Mouse (Mus musculus) forebrain, embryonic 15.5 days (tissue): Measurements from ENCODE around the gene Gas2l3. TPM values are rescaled to one million over a fixed set of nuclear protein-coding genes. Genes with fewer than 3 reads are reported as not detected.

Experiments used
- ATAC-seq: fragments of 200-750 bp; cut with Nextera tagmentation; replicated peaks from 2 replicates; pipeline ENCODE4 v1.8.0; 2017; ENCODE audit warnings: mild to moderate bottlenecking, moderate TSS enrichment, moderate library complexity
- H3K27ac ChIP-seq: fragments of 300-500 bp; sonication (generic); replicated peaks from 2 replicates; pipeline ENCODE4 v1.5.1; 2015; ENCODE audit warnings: mild to moderate bottlenecking, inconsistent platforms
- H3K27me3 ChIP-seq: fragments of 300-500 bp; sonication (generic); 2 replicates; pipeline ENCODE4 v1.6.1; 2015; ENCODE audit warnings: inconsistent platforms
- H3K36me3 ChIP-seq: fragments of 300-500 bp; sonication (generic); 2 replicates; pipeline ENCODE4 v1.6.1; 2015; ENCODE audit warnings: mild to moderate bottlenecking, inconsistent platforms
- H3K4me1 ChIP-seq: fragments of 300-500 bp; sonication (generic); 2 replicates; pipeline ENCODE4 v1.6.1; 2015; ENCODE audit warnings: inconsistent platforms
- H3K4me2 ChIP-seq: fragments of 300-500 bp; sonication (generic); replicated peaks from 2 replicates; pipeline ENCODE4 v1.6.1; 2015; ENCODE audit warnings: mild to moderate bottlenecking, inconsistent platforms
- H3K4me3 ChIP-seq: fragments of 300-500 bp; sonication (generic); 2 replicates; pipeline ENCODE4 v1.5.1; 2015; ENCODE audit warnings: mild to moderate bottlenecking, inconsistent platforms
- H3K9ac ChIP-seq: fragments of 300-500 bp; sonication (generic); replicated peaks from 2 replicates; pipeline ENCODE4 v1.6.1; 2015; ENCODE audit warnings: mild to moderate bottlenecking, inconsistent platforms
- H3K9me3 ChIP-seq: fragments of 300-500 bp; sonication (generic); 2 replicates; pipeline ENCODE4 v1.6.1; 2016; ENCODE audit warnings: inconsistent platforms
- WGBS: fragments of 180-500 bp; shearing (Covaris S2); methylation state at CpG from one replicate; pipeline ENCODE4 v1.1.7; 2015; ENCODE audit warnings: mixed read lengths; 5-methylcytosine and 5-hydroxymethylcytosine counted together
- polyA plus RNA-seq: library from polyadenylated mRNA; unstranded; fragments of >200 nt; fragmentation: Nextera tagmentation; extraction: Ambion mirVana; gene quantifications from 2 replicates; pipeline ENCODE4 v1.2.1, GENCODE M21; 2015

Gas2l3 gene
- polyA plus RNA-seq, 1 experiment from 2014 or later: 12.1 TPM

DNA sequence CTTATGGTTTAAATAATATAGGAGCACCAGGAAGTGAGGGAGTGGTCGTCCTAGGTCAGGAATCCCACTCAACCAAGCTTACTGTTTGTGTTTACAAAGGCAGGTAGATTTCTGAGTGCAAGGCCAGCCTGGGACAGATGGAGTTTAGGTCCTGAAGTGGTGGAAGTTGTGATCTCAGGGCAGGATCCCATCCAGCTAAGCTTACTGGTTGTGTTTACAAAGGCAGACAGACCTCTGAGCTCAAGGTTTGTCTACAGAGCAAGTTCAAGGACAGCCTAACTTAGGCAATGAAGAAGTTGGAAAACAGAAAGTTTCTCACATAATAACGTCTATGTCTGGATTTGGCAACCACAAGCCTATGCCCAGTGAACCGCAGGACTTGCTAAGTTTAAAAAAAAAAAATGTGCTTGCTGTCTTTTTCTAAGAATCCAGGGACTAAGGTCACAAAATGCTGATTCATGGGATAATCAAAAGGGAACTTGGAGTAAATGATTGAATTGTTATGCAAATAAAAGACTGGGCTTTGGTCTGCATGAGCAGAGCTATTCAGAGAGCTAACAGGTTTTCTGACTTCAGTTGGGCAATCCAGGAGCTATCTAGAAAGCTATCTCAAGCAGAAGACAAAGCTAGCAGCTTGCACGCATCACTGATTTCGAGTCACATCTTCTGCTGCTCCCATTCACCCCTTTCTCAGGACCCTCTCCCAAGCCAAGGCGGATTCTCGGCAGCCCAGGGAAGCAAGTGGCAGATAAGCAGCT, 27.0 kb upstream of the Gas2l3 start:
- Histone ChIP-seq H3K4me1 (no peaks in the 10 kb centered on the region), H3K9me3 (0 out of 2 replicates have a peak, but pooled peaks cover 9% of the 10 kb centered on the region), H3K9ac (no peak overlapping the region), H3K4me3 (no peak overlapping the region), H3K36me3 (no peaks in the 10 kb centered on the region), H3K27ac (no peak overlapping the region), H3K4me2 (no peak overlapping the region), H3K27me3 (no peaks in the 10 kb centered on the region)
- WGBS: 33% methylated on average over 7 of the region's 7 CpGs
- ATAC-seq: no peak

DNA sequence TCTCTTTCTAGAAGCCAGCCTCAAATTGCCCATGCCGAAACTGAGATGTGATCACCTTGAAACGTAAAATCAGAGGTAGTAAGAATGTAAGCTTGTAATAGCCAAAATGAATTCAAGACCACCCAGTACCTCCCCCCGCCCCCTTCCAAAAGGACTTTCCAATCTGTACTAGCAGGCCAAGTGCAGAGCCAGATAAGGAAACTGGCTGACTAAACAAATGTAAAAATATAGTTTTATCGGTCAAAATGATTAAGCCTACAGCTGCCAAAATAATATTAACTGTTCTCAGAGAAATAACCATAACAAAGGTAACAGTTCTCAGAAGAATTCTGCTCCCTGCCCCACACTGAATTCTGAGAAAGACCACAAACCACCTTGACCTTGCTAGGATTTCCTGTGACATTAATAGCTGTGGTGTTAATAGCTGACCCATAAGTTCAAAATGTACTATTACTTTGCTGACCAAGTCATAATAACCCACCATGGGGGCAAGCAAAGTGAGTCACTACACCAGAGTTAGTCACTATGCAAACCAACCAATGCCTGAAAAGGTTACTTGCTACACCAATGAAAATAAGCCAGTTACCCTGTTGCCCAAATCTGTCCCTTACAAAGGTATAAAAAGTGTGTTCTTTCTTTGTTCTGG, 21.1 kb upstream of the Gas2l3 start:
- 90% methylated on average over 4 of the region's 4 CpGs for WGBS
- ATAC-seq: no peak

DNA sequence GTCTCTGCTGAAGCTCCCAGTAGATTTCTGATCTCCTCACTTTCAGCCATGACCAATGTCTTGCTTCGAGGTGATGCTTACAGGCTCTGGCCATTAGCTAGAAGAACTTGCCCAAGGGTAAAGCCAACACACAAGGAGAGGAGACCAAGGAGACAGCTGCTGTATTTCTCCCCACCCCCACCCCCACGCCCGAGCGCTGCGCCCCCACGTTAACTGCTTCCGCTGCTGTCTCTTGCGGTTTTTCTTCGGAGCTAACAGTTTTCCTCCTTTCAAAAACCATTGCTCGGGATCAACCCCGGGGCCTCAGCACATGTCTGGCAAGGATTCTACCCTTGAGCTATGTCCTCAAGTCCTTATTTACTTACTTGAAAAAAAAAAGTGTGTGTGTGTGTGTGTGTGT, 19.1 kb upstream of the Gas2l3 start:
- no peaks in the 10 kb centered on the region for H3K9me3 ChIP-seq
- no peak overlapping the region for H3K9ac ChIP-seq
- WGBS: 87% methylated on average over 11 of the region's 11 CpGs

More for the DNA sequence above, 21.1 kb upstream of the Gas2l3 start:
- no peaks in the 10 kb centered on the region for H3K4me1 ChIP-seq
- H3K36me3 ChIP-seq: no peaks in the 10 kb centered on the region
- no peak overlapping the region for H3K4me2 ChIP-seq
- H3K27ac ChIP-seq: no peak overlapping the region
- H3K4me3 ChIP-seq: no peak overlapping the region
- no peaks in the 10 kb centered on the region for H3K27me3 ChIP-seq
- H3K9ac ChIP-seq: no peak overlapping the region
- H3K9me3 ChIP-seq: 0 out of 2 replicates have a peak, but pooled peaks cover under 1% of the 10 kb centered on the region

DNA sequence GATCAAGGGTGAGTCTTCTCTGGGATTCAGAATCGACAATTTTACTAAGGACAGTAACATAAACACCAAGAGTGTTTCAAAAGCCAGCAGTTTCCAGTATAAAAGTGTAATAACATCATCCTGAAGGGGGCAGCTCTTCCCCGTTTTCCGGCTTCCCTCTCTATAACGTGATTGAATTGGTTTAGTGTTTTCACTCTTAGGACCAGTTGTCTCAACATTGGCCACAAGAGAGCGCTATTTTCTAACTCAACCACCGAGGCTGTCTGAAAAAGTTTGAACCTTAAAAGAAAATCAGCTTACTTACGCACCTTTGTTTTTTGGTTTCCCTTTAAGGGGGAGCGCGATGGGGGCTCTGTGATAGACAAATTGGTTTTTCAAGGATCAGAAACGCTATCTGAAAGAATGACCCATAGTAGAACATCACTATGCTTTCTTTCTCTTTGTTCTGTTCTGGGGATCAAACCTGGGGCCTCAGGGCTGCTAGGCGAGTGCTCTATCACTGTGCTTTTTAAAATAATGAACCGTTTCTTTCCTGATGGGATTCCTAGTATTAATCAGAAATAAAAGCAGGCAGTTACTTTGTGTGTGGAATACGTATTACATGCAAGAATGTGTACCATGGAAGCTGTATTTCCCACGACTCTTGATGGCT, 18.2 kb upstream of the Gas2l3 start:
- peak; percentile 81 for ATAC-seq
- 15% methylated on average over 14 of the region's 14 CpGs for WGBS
- Histone ChIP-seq H3K4me3 (no peak overlapping the region), H3K36me3 (no peaks in the 10 kb centered on the region), H3K4me1 (no peaks in the 10 kb centered on the region), H3K9ac (no peak overlapping the region), H3K27ac (no peak overlapping the region), H3K4me2 (no peak overlapping the region), H3K9me3 (no peaks in the 10 kb centered on the region), H3K27me3 (no peaks in the 10 kb centered on the region)

More for the DNA sequence above, 19.1 kb upstream of the Gas2l3 start:
- Histone ChIP-seq H3K4me1 (no peaks in the 10 kb centered on the region), H3K4me3 (no peak overlapping the region), H3K4me2 (no peak overlapping the region), H3K27me3 (no peaks in the 10 kb centered on the region), H3K36me3 (no peaks in the 10 kb centered on the region), H3K27ac (no peak overlapping the region)
- no peak for ATAC-seq

DNA sequence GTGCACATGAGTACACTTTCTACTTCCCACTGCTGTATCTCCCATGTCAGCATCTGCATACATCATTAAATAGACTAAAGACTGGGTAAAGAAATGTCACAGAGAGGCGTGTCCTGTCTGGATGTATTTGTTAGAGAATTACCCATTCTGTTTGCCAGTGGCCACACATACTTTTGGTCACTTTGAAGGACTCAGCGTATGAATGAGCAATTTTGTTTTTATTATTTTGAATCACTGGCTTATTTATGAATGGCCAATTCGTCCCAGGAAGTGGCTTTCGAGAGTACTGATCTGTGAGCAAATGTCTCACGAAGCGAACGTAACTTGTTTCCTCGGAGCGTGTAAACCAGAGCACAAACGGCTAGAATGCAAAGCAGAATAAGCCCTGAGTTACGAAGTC, 17.2 kb upstream of the Gas2l3 start:
- no peak for ATAC-seq
- Histone ChIP-seq H3K36me3 (no peaks in the 10 kb centered on the region), H3K4me1 (no peaks in the 10 kb centered on the region), H3K9me3 (no peaks in the 10 kb centered on the region), H3K9ac (no peak overlapping the region), H3K27ac (no peak overlapping the region), H3K27me3 (no peaks in the 10 kb centered on the region), H3K4me2 (no peak overlapping the region), H3K4me3 (no peak overlapping the region)
- WGBS: 60% methylated on average over 11 of the region's 11 CpGs

DNA sequence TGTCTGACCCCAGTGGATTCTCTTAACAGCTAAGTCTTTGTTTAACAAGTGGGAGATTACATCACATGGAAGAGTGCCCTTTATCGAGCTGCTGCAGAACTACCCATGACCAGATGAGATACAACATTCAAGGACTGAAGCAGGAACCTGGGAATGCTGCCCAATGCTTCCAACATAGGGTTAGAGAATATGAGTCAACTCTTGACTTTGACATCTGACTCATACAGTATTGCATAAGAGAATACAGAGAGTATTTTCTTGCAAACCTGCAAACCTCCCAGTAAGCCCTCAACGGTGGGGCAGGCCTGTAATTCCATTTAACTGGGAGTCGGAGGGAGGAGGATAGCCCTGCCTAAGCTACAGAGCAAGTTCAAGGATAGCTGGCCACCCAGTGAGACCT, 15.0 kb upstream of the Gas2l3 start:
- ATAC-seq: no peak
- no peak overlapping the region for H3K4me2 ChIP-seq
- no peaks in the 10 kb centered on the region for H3K9me3 ChIP-seq
- WGBS: 76% methylated on average over 3 of the region's 3 CpGs
- no peak overlapping the region for H3K9ac ChIP-seq
- H3K27ac ChIP-seq: no peak overlapping the region
- H3K4me3 ChIP-seq: no peak overlapping the region
- H3K36me3 ChIP-seq: no peaks in the 10 kb centered on the region
- no peaks in the 10 kb centered on the region for H3K4me1 ChIP-seq
- H3K27me3 ChIP-seq: no peaks in the 10 kb centered on the region

DNA sequence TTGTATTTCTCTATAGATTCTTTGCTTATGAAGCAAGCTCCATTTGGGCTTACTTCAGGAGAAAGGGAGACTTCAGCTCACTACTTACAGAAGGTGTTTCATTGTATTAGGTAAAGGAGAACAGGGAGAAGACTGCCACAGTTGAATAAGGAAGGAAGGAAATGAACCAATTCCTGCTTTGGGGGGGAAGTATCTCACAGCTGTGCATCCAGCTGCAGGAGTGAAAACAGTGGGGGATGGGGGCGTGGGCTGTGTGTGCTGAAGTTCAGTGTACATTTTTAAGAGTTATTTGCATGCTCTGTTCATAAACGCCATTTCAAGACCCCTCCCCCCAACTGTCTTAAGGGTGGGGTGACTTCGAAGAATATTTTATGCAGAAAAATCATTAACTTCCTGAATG, 10.0 kb upstream of the Gas2l3 start:
- Histone ChIP-seq H3K4me1 (peaks cover 12% of the 10 kb centered on the region; the same call in 1 of the 2 replicates), H3K9me3 (no peaks in the 10 kb centered on the region), H3K4me3 (no peak overlapping the region), H3K4me2 (no peak overlapping the region), H3K27me3 (no peaks in the 10 kb centered on the region), H3K9ac (no peak overlapping the region), H3K36me3 (no peaks in the 10 kb centered on the region), H3K27ac (no peak overlapping the region)
- WGBS: 87% methylated on average over 3 of the region's 3 CpGs
- no peak for ATAC-seq

DNA sequence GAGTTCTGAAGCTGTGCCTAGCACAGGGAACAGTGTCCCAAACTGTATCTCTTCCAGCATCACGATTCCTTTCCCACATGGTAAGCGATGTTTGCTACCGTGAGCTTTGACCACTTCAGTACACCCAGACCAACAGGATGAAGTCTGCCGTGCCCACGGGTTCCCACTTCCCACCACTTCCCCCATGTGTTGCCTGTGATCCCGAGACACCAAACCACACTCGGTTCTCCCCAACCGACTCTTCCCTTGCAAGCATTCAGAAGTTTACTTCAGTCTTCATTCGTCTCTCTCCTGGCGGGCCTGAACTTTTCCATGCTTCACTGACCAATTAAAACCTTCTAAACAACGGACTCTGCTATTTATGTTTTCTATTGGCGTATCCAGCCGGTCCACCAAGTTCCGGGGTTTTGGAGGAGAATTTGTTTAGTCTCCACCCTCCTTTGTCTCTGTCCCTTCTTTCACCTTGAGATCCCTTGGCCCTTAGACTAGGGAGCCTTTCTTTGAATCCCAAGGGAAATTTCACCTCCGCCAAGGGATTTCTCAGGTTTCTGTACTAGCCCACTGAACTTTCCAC, 9.4 kb upstream of the Gas2l3 start:
- Histone ChIP-seq H3K27me3 (no peaks in the 10 kb centered on the region), H3K9ac (no peak overlapping the region), H3K4me1 (peaks cover 12% of the 10 kb centered on the region; the same call in 1 of the 2 replicates), H3K4me3 (no peak overlapping the region), H3K4me2 (no peak overlapping the region), H3K27ac (no peak overlapping the region), H3K9me3 (no peaks in the 10 kb centered on the region), H3K36me3 (no peaks in the 10 kb centered on the region)
- WGBS: 82% methylated on average over 15 of the region's 15 CpGs
- no peak for ATAC-seq

DNA sequence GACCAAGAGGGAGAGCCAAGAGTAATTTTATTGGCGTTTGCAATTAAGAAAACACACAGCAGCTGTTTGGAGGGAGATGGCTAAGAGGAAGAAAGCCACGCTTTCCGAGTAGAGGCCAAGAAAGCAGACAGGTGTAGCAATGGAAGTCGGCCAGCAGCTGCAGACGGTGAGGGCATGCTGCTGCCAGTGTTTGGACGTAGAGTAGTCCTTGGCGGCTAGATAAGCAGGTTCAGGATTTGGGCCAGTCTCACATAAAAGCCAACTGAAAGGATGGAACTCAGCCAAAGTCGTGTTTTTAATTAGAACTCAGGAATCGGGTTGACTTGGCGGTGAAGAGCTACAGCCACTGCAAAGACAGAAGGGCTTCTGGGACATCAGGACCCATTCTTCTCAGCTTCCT, 6.6 kb upstream of the Gas2l3 start:
- WGBS: 41% methylated on average over 10 of the region's 10 CpGs

DNA sequence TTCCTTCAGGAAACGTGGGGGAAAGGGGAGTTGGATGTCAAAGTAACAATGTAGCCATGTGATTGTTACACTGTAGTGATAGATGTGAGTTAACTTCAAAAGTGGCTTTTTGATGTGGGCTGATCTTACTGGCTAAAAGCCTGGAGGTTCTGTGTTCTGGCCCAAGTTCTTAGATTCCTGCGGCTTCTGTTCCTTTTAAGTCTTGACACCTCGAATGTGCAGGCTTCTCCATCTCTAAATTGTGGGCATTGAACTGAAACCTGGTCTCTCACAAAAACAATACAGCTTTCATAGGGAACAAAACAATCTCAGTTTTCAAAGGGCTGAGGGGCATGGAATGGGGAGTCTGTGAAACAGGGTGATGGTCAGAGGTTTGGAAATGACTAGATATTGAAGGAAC, 614 bp upstream of the Gas2l3 start:
- Histone ChIP-seq H3K9ac (peak overlapping the region; percentile 22; the same call in 1 of the 2 replicates), H3K36me3 (no peaks in the 10 kb centered on the region), H3K27ac (0 out of 2 replicates have a peak overlapping the region, but pooled peaks have one; percentile 65), H3K27me3 (0 out of 2 replicates have a peak, but pooled peaks cover 3% of the 10 kb centered on the region), H3K4me2 (peak overlapping the region; percentile 72), H3K4me1 (peaks cover 15% of the 10 kb centered on the region), H3K9me3 (no peaks in the 10 kb centered on the region), H3K4me3 (peak overlapping the region; percentile 76)
- WGBS: 29% methylated on average over 3 of the region's 3 CpGs
- ATAC-seq: no peak

More for the DNA sequence above, 6.6 kb upstream of the Gas2l3 start:
- no peak overlapping the region for H3K4me3 ChIP-seq
- H3K27ac ChIP-seq: peak overlapping the region; percentile 59; the same call in 1 of the 2 replicates
- peak; percentile 72 for ATAC-seq
- H3K27me3 ChIP-seq: 0 out of 2 replicates have a peak, but pooled peaks cover under 1% of the 10 kb centered on the region
- H3K4me2 ChIP-seq: no peak overlapping the region
- H3K9me3 ChIP-seq: no peaks in the 10 kb centered on the region
- no peak overlapping the region for H3K9ac ChIP-seq
- H3K4me1 ChIP-seq: peaks cover 12% of the 10 kb centered on the region; the same call in 1 of the 2 replicates
- H3K36me3 ChIP-seq: no peaks in the 10 kb centered on the region

DNA sequence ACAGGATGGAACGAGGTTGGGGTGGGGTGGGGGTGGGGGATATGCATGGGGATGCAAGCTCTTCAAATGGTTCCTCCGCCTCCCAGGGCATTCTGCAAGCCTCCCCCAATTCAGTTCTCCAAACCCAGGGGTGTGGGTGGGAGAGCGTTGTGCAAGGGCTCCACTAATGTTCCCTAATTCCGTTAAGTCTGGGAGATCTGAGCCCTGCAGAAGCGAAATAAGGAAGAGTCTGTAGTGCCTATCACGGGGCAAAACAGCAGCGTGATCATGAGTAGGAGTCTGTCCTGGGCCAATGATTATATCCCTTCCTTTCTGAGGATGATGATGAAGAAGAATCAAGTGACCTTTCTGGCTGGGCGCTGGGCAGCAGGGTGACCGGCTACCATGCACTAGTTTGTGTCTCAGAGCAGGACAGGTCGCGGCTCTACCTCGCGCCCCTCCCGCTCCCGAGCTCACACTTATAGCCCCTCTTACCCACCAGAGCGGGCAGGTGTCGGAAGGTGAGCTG, 598 bp downstream of the Gas2l3 start:
- Histone ChIP-seq H3K36me3 (no peaks in the 10 kb centered on the region), H3K9ac (peak overlapping the region; percentile 47), H3K9me3 (no peaks in the 10 kb centered on the region), H3K4me3 (peak overlapping the region; percentile 76), H3K27me3 (0 out of 2 replicates have a peak, but pooled peaks cover 3% of the 10 kb centered on the region), H3K27ac (peak overlapping the region; percentile 65), H3K4me1 (peaks cover 19% of the 10 kb centered on the region), H3K4me2 (peak overlapping the region; percentile 72)
- ATAC-seq: peak; percentile 50
- WGBS: under 1% methylated on average over 17 of the region's 17 CpGs
